Mouse (Mus musculus): ENCODE results near the gene Gm20422. TPM values are rescaled to one million over a fixed set of nuclear protein-coding genes. Genes with fewer than 3 reads are reported as not detected.

Gene Gm20422
- polyA plus RNA-seq, 1 experiment from 2014 or later = 1.4 TPM

DNA sequence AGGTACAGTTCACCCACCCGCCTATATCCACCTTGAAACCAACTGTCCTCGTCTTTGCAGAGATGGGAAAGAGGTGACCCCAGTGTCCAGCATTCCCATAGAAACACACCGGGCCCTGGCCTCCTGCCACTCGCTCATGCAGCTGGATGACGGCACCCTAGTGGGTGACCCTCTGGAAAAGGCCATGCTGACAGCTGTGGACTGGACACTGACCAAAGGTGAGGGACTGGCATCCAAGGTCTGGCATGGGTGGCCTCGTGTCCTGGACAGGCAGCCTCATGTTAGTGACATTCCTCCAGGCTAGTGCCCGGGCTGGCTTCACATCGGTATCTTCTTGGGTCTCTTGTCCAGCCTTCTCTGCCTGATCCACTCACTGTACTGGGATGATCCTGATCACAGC, 24.6 kb upstream of the Gm20422 start:
- H3K4me1 ChIP-seq (ENCODE audit: control insufficient read depth, insufficient read depth, low read length) = no peaks in the 10 kb centered on the region
- 93% methylated on average over 8 of the region's 8 CpGs for WGBS
- H3K9me3 ChIP-seq (ENCODE audit: control insufficient read depth, low read length) = no peaks in the 10 kb centered on the region
- no peak overlapping the region for H3K4me2 ChIP-seq
- no peak overlapping the region for H3K4me3 ChIP-seq (ENCODE audit: low read depth, low read length)
- no peak overlapping the region for H3K27ac ChIP-seq (ENCODE audit: low read depth, low read length)
- no peaks in the 10 kb centered on the region for H3K27me3 ChIP-seq (ENCODE audit: control insufficient read depth, insufficient read depth, low read length)
- no peak overlapping the region for H3K9ac ChIP-seq (ENCODE audit: low read length)
- peaks cover 67% of the 10 kb centered on the region for H3K36me3 ChIP-seq (ENCODE audit: control insufficient read depth, insufficient read depth, low read length)
- ATAC-seq (ENCODE audit: low FRiP score) (no peak), DNase-seq (ENCODE audit: low spot score, missing footprints) (peak; percentile 31)

DNA sequence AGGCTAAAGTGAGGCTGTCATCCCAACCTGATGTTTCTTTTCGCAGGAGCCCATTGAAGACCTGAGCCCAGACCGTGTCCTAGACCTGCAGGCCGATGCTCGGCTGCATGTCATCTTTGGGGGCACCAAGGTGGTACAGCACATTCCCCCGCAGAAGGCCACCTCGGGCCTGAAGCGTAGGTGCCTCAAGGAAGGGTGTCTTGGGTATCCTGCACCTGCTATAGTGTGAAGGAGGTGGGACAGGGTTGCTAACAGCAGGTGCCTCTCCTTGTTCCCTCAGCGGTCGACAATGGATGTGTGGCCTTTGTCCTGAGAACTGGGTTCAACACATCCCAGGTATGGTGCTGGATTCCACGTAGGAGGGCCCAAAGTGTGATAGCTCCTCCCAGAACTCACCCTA, 23.0 kb upstream of the Gm20422 start:
- Histone ChIP-seq H3K36me3 (ENCODE audit: control insufficient read depth, insufficient read depth, low read length) (peaks cover 60% of the 10 kb centered on the region), H3K27me3 (ENCODE audit: control insufficient read depth, insufficient read depth, low read length) (no peaks in the 10 kb centered on the region), H3K9ac (ENCODE audit: low read length) (no peak overlapping the region), H3K9me3 (ENCODE audit: control insufficient read depth, low read length) (no peaks in the 10 kb centered on the region), H3K27ac (ENCODE audit: low read depth, low read length) (no peak overlapping the region), H3K4me3 (ENCODE audit: low read depth, low read length) (no peak overlapping the region), H3K4me1 (ENCODE audit: control insufficient read depth, insufficient read depth, low read length) (peaks cover 1% of the 10 kb centered on the region), H3K4me2 (no peak overlapping the region)
- no peak for ATAC-seq (ENCODE audit: low FRiP score)
- WGBS = 93% methylated on average over 10 of the region's 10 CpGs
- DNase-seq (ENCODE audit: low spot score, missing footprints) = peak; percentile 73

DNA sequence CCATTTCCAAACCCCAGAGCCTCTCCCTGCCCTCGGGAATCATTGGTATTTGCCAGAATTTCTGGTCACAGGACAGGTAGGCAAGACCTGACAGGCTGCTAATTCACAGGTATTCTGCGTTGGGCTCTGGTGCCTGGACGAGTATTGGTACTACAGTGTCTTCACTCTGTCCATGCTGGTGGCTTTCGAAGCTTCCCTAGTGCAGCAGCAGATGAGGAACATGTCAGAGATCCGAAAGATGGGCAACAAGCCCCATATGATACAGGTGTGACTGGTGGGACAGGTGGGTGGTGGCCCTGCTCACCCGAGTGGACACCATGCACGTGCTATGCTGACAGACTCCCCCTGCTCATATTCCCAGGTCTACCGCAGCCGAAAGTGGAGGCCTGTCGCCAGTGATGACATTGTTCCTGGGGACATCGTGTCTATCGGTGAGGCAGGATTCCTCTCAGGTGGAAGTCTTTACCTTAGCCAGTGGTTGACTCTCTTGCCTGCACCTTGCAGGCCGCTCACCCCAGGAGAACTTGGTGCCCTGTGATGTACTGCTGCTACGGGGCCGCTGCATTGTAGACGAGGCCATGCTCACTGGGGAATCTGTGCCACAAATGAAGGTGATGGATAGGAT, 22.1 kb upstream of the Gm20422 start:
- H3K27ac ChIP-seq (ENCODE audit: low read depth, low read length) = no peak overlapping the region
- H3K4me3 ChIP-seq (ENCODE audit: low read depth, low read length) = no peak overlapping the region
- H3K9ac ChIP-seq (ENCODE audit: low read length) = no peak overlapping the region
- no peaks in the 10 kb centered on the region for H3K9me3 ChIP-seq (ENCODE audit: control insufficient read depth, low read length)
- 93% methylated on average over 16 of the region's 16 CpGs for WGBS
- H3K27me3 ChIP-seq (ENCODE audit: control insufficient read depth, insufficient read depth, low read length) = no peaks in the 10 kb centered on the region
- ATAC-seq (ENCODE audit: low FRiP score) = no peak
- no peak for DNase-seq (ENCODE audit: low spot score, missing footprints)
- no peak overlapping the region for H3K4me2 ChIP-seq
- H3K36me3 ChIP-seq (ENCODE audit: control insufficient read depth, insufficient read depth, low read length) = peaks cover 52% of the 10 kb centered on the region
- peaks cover 9% of the 10 kb centered on the region for H3K4me1 ChIP-seq (ENCODE audit: control insufficient read depth, insufficient read depth, low read length)

DNA sequence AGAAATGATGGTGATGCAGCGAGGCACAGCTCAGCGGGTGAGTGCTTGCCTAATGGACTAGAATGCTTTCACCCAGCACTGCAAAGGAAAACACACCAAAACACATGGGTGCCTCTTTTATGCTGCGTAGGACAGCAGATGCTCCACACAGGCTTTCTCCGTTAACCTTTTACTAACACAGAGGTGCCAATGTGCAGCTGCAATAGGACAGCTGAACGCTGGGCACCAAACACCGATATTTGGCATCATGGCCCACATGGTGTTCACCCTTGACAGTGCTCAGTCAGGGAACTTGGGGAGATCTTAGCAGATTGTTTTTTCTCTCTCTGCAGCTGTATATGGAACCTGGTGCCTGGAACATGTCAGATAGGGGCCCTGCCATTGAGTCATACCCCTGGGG, 20.2 kb upstream of the Gm20422 start:
- 98% methylated on average over 6 of the region's 6 CpGs for WGBS
- no peak for ATAC-seq (ENCODE audit: low FRiP score)
- peaks cover 41% of the 10 kb centered on the region for H3K36me3 ChIP-seq (ENCODE audit: control insufficient read depth, insufficient read depth, low read length)

DNA sequence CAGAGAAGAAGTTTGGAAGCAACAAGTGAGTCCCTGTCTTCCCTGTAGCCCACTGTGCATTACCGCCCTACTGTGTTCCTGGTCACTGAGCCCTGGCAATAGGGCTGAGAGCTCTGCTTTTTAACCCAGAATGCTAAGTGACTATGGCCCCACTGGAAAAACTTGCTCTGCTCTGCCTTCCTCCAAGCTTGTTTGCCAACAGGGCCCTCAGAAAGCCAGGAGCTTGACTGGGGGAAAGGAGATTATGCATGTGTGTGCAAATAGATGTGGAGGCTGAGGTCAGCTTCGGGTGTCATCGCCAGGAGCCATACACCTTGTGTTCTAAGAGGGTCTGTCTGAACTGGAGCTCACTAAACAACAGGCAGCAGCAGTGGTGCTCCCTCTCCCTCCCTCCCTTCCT, 19.4 kb upstream of the Gm20422 start:
- H3K36me3 ChIP-seq (ENCODE audit: control insufficient read depth, insufficient read depth, low read length) = peaks cover 34% of the 10 kb centered on the region
- no peak for ATAC-seq (ENCODE audit: low FRiP score)
- 96% methylated on average over 3 of the region's 3 CpGs for WGBS
- H3K4me2 ChIP-seq = no peak overlapping the region
- peaks cover 12% of the 10 kb centered on the region for H3K4me1 ChIP-seq (ENCODE audit: control insufficient read depth, insufficient read depth, low read length)
- no peaks in the 10 kb centered on the region for H3K27me3 ChIP-seq (ENCODE audit: control insufficient read depth, insufficient read depth, low read length)
- H3K4me3 ChIP-seq (ENCODE audit: low read depth, low read length) = no peak overlapping the region
- H3K9ac ChIP-seq (ENCODE audit: low read length) = no peak overlapping the region
- no peak for DNase-seq (ENCODE audit: low spot score, missing footprints)
- no peak overlapping the region for H3K27ac ChIP-seq (ENCODE audit: low read depth, low read length)
- no peaks in the 10 kb centered on the region for H3K9me3 ChIP-seq (ENCODE audit: control insufficient read depth, low read length)

More for the DNA sequence above, 20.2 kb upstream of the Gm20422 start:
- H3K4me1 ChIP-seq (ENCODE audit: control insufficient read depth, insufficient read depth, low read length) = peaks cover 12% of the 10 kb centered on the region
- H3K27me3 ChIP-seq (ENCODE audit: control insufficient read depth, insufficient read depth, low read length) = no peaks in the 10 kb centered on the region
- no peaks in the 10 kb centered on the region for H3K9me3 ChIP-seq (ENCODE audit: control insufficient read depth, low read length)
- no peak overlapping the region for H3K4me3 ChIP-seq (ENCODE audit: low read depth, low read length)
- no peak overlapping the region for H3K27ac ChIP-seq (ENCODE audit: low read depth, low read length)
- no peak overlapping the region for H3K9ac ChIP-seq (ENCODE audit: low read length)
- DNase-seq (ENCODE audit: low spot score, missing footprints) = peak; percentile 51
- H3K4me2 ChIP-seq = no peak overlapping the region

DNA sequence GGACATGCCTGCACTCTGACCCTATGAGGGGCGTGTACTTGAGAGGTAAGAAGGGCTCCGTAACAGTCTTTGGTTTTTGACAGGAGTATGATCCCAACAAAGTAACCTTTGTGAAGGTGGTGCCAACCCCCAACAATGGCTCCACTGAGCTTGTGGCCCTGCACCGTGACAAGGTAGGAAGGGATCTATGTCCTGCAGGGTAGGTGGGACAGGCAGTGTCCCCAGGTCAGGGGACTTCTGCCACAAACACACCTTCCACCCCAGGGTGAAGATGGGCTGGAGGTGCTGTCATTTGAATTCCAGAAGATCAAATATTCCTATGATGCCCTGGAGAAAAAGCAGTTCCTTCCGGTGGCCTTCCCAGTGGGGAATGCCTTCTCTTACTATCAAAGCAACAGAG, 19.0 kb upstream of the Gm20422 start:
- no peak overlapping the region for H3K9ac ChIP-seq (ENCODE audit: low read length)
- H3K9me3 ChIP-seq (ENCODE audit: control insufficient read depth, low read length) = no peaks in the 10 kb centered on the region
- peaks cover 12% of the 10 kb centered on the region for H3K4me1 ChIP-seq (ENCODE audit: control insufficient read depth, insufficient read depth, low read length)
- no peak for ATAC-seq (ENCODE audit: low FRiP score)
- H3K4me3 ChIP-seq (ENCODE audit: low read depth, low read length) = no peak overlapping the region
- no peaks in the 10 kb centered on the region for H3K27me3 ChIP-seq (ENCODE audit: control insufficient read depth, insufficient read depth, low read length)
- H3K4me2 ChIP-seq = no peak overlapping the region
- no peak overlapping the region for H3K27ac ChIP-seq (ENCODE audit: low read depth, low read length)
- peaks cover 30% of the 10 kb centered on the region for H3K36me3 ChIP-seq (ENCODE audit: control insufficient read depth, insufficient read depth, low read length)
- no peak for DNase-seq (ENCODE audit: low spot score, missing footprints)
- WGBS = 88% methylated on average over 4 of the region's 4 CpGs

DNA sequence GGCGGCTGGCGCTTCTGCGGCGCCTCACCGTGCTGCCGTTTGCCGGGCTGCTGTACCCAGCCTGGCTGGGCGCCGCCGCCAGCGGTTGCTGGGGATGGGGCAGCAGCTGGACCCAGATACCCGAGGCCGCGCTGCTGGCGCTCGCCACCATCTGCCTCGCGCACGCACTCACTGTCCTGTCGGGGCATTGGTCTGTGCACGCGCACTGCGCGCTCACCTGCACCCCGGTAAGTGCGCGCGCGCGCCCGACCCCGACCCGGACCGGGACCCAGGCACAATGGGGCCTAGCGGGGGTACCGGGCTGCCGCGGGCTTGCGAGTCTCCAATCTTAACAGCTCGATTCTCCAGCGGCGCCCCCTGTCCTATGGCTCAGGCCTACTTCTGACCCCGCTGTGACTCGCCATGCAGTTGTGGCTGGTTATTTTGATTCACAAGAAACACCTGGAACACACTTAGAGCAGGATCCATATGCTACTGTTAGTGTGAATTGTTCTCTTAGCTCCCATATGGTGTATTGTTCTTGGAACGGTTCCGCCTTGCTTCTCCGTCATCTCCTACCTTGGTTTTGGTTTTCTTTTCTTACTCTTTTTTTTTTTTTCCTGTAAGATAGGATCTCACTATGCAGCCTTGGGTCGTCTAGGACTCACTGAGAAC, 16.9 kb upstream of the Gm20422 start:
- H3K4me1 ChIP-seq (ENCODE audit: control insufficient read depth, insufficient read depth, low read length) = peaks cover 12% of the 10 kb centered on the region
- H3K4me2 ChIP-seq = peak overlapping the region; percentile 83
- H3K9me3 ChIP-seq (ENCODE audit: control insufficient read depth, low read length) = no peaks in the 10 kb centered on the region
- peak overlapping the region; percentile 51 for H3K27ac ChIP-seq (ENCODE audit: low read depth, low read length)
- H3K4me3 ChIP-seq (ENCODE audit: low read depth, low read length) = peak overlapping the region; percentile 100
- peak; percentile 78 for ATAC-seq (ENCODE audit: low FRiP score)
- peak overlapping the region; percentile 95 for H3K9ac ChIP-seq (ENCODE audit: low read length)
- DNase-seq (ENCODE audit: low spot score, missing footprints) = peak; percentile 90
- peaks cover 13% of the 10 kb centered on the region for H3K36me3 ChIP-seq (ENCODE audit: control insufficient read depth, insufficient read depth, low read length)
- 0% methylated on average over 39 of the region's 48 CpGs for WGBS
- no peaks in the 10 kb centered on the region for H3K27me3 ChIP-seq (ENCODE audit: control insufficient read depth, insufficient read depth, low read length)

DNA sequence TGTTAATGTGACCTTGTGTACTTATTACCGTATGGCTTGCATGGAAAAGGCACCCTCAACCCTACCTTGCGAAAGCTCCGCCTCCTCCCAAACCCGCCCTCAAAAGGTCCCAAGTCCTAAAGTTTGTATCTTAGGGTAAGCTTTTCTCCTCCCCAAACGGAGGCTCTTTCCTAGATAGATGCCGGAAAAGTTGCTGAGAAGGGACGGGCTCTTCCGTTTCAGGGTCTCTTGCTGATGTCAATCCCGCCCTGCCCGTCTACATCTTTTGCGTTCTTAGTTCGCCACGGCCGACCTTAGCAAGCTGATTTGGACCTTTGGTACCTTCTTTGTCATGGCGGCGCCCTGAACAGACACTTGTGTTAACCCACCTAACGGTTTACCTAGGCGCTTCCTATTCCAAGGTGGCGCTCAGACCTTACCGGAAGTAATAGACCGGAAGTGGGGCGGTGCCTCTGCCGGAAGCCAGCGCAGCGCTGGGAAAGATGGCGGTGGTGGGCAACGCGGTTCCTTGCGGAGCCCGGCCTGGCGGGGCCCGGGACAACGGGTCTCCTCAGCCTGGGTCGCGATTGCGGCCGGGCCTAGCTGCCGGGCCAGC, 16.2 kb upstream of the Gm20422 start, which contains the start of the genes Atp13a1 and Zfp866:
Atp13a1 (plus strand) TSS at position 391 of the 595 bp plus-strand sequence.
Zfp866 (minus strand) TSS at position 406 of the 595 bp plus-strand sequence.
- no peaks in the 10 kb centered on the region for H3K9me3 ChIP-seq (ENCODE audit: control insufficient read depth, low read length)
- peaks cover 12% of the 10 kb centered on the region for H3K4me1 ChIP-seq (ENCODE audit: control insufficient read depth, insufficient read depth, low read length)
- DNase-seq (ENCODE audit: low spot score, missing footprints) (peak; percentile 99), ATAC-seq (ENCODE audit: low FRiP score) (peak; percentile 96)
- H3K9ac ChIP-seq (ENCODE audit: low read length) = peak within 1 kb of the TSS; percentile 95
- H3K27me3 ChIP-seq (ENCODE audit: control insufficient read depth, insufficient read depth, low read length) = no peaks in the 10 kb centered on the region
- WGBS = under 1% methylated on average over 38 of the region's 38 CpGs
- H3K4me2 ChIP-seq = peak within 1 kb of the TSS; percentile 83
- H3K27ac ChIP-seq (ENCODE audit: low read depth, low read length) = peak within 1 kb of the TSS; percentile 51
- peak within 1 kb of the TSS; percentile 100 for H3K4me3 ChIP-seq (ENCODE audit: low read depth, low read length)
- H3K36me3 ChIP-seq (ENCODE audit: control insufficient read depth, insufficient read depth, low read length) = peaks cover 9% of the 10 kb centered on the region

DNA sequence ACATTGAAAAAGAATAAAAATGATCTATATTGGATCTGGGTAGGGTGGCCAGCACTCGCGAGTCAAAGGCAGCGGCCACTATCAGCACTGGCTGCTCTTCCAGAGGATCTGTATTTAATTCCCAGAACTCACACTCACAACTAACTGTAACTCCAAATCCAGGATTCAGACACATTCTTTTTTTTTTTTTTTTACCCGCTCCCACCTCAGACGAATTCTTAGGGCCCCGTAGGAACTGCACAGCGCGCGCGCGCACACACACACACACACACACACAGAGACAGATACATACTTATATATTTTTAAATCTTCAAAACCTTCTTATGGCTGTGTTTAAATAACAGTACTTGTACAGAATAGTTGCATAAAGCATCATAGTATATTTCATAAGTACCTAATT, 15.7 kb upstream of the Gm20422 start:
- Histone ChIP-seq H3K27me3 (ENCODE audit: control insufficient read depth, insufficient read depth, low read length) (no peaks in the 10 kb centered on the region), H3K27ac (ENCODE audit: low read depth, low read length) (no peak overlapping the region), H3K9me3 (ENCODE audit: control insufficient read depth, low read length) (no peaks in the 10 kb centered on the region), H3K4me2 (peak overlapping the region; percentile 83), H3K9ac (ENCODE audit: low read length) (peak overlapping the region; percentile 95), H3K4me3 (ENCODE audit: low read depth, low read length) (peak overlapping the region; percentile 100), H3K4me1 (ENCODE audit: control insufficient read depth, insufficient read depth, low read length) (peaks cover 12% of the 10 kb centered on the region), H3K36me3 (ENCODE audit: control insufficient read depth, insufficient read depth, low read length) (peaks cover 9% of the 10 kb centered on the region)
- peak; percentile 83 for DNase-seq (ENCODE audit: low spot score, missing footprints)
- ATAC-seq (ENCODE audit: low FRiP score) = no peak
- WGBS = 41% methylated on average over 11 of the region's 11 CpGs

Data from midbrain, embryonic 11.5 days (tissue).